Mouse (Mus musculus) T-helper 2 cell (primary cell): ENCODE measurements around the gene Rps9.

Experiments
- in situ Hi-C: fragments of 300-600 bp; cut with MboI, MseI; formaldehyde crosslinking; loops from one replicate; pipeline ENCODE4 v1.15.1; 2025; ENCODE audit warnings: high pct_unique_total_duplicates

The Rps9 gene

DNA sequence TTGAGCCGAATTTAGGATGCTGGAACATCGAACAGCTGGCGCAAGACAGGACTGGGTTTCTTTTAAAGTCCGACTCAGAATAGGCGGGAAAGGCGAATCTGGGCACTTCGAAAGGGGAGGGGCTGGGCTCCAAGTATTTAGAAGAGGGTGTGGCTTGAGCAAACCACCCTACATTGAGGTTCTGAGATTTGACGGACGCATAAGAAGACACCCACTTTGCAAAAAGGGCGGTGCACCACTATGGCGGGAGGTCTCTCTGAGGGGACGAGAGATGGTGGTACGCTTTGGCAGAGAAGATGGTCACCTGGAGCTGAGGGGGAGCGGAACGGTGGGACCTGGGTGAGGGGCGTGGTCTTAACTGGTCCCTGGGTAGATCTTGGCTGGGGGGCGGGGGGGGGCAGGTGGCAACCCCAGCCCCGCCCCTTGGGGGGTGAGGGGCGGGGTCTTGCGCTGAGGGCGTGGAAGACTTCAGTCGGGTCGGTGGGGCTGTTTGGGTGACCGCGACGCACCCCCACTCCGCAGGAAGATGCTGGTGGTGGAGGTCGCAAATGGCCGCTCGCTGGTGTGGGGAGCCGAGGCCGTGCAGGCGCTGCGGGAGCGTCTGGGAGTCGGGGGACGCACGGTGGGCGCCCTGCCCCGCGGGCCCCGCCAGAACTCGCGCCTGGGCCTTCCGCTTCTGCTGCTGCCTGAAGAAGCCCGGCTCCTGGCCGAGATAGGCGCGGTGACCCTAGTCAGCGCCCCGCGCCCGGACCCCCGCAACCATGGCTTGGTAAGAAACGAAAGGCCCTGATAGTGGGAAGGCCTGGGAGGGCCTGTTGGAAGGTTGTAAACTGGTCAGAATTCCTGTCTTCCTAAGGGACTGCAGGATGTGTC is 9.5 kb upstream of the Rps9 start:
- in situ Hi-C loops, result loop anchor here (25.0 kb wide), 1 partner anchor 1368 kb away; the partner anchor contains the start of genes U2af2 and Zfp580

GRCm38 (mm10) chr7:3694949-3695305 is 8.9 kb upstream of the Rps9 start:
- in situ Hi-C loops, result loop anchor here (5.0 to 25.0 kb wide), 2 partner anchors 43 to 1367 kb away; partner anchors contain the start of genes U2af2 and Zfp580

- in situ Hi-C loops, result loop anchor here (5.0 to 25.0 kb wide), 2 partner anchors 46 to 1364 kb away; partner anchors contain the start of genes U2af2 and Zfp580
Measured at GRCm38 (mm10) chr7:3698471-3698870, 5.3 kb upstream of the Rps9 start.

DNA sequence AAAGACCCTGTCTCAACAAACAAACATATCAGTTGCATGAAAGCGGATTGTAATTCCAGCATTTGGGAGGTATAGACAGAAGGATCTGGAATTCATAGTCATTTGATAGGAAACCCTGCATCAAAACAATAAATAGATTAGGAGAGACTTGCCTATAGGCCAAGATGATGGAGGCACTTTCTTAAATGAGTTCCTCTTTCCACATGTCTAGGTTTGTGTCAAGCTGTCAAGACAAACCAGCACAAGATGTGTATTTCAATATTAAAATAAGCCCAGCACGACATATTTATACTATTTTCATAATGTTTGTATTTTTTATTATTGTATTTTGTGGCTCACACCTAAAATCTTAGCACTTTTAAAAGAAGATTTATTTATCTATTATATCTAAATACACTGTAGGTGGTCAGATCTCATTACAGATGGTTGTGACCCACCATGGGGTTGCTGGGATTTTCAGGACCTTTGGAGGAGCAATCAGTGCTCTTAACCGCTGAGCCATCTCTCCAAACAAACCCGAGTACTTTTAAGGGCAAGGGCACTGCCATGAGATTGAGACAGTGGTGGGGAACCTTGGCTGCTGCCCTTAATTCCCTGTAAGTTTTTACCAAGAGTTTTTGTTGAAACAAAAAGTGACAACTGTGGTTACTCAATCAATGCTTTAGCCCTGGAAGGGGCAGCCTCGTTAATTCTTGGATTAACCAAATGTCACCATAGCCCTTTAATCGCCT is 480 bp upstream of the Rps9 start:
- in situ Hi-C loops, result loop anchor here (25.0 kb wide), 1 partner anchor 434 kb away; the partner anchor contains the start of gene Leng8

GRCm38 (mm10) chr7:3704475-3704874 is 682 bp downstream of the Rps9 start:
- in situ Hi-C loops, result loop anchor here (25.0 kb wide), 1 partner anchor 433 kb away; the partner anchor contains the start of gene Leng8

DNA sequence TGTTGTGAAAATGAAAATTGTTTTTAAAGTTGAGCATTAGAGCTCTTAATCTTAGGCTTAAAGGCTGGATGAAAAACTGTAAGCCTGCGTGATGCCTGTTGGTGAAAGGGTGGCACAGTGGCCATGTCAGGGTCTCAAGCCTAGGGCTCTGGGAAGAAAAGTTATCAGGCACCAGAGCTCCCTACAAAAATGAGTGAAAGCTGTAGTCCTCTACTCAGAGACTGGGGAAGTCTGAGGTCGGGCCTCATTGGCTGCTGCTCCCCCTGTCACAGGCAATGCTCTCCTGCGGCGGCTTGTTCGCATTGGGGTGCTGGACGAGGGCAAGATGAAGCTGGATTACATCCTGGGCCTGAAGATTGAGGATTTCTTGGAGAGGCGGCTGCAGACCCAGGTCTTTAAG is 1.7 kb downstream of the Rps9 start:
- in situ Hi-C loops, result loop anchor here (25.0 kb wide), 1 partner anchor 432 kb away; the partner anchor contains the start of gene Leng8

DNA sequence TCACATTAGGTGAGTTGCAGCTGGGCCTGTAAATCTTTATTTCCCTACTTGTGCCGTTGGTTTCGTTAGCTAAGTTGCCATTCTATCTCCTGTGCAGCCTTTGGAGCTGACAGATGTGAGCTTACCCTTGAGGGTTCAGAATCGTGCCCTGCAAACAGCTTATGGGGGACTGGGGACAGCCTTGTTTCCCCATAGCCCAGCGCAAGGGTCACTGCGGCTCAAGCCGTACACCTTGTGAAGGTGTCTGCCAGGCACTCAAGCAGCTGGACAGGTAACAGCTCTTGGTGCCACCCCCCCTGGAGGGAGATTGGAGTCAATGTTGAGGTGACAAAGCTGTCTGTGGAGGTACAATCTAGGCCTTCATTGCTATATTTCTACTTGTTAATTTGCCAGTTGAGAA is 2.1 kb downstream of the Rps9 start:
- in situ Hi-C loops, result loop anchor here (25.0 kb wide), 1 partner anchor 431 kb away; the partner anchor contains the start of gene Leng8

DNA sequence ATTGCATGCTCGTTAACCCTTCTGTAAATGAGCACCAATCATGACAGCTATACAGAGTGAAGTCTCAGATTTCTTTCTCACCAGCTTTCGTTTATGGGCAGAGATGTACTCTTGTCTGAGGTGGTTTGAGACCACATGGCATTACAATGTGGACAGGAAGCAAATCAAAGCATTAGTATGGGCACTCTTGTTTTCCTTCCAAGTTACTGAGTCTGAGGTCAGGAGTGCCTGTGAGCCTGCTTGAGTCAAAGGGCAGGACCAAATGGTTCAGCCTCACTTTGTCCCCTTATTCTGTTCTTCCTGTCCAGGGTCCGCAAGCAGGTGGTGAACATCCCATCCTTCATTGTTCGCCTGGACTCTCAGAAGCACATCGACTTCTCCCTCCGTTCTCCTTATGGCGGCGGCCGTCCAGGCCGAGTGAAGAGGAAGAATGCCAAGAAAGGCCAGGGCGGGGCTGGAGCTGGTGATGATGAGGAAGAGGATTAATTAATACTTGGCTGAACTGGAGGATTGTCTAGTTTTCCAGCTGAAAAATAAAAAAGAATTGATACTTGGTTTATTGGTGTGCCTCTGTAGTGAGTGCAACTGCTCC is 2.6 kb downstream of the Rps9 start:
- in situ Hi-C loops, result loop anchor here (25.0 kb wide), 1 partner anchor 431 kb away; the partner anchor contains the start of gene Leng8

- in situ Hi-C loops, result loop anchor here (25.0 kb wide), 1 partner anchor 430 kb away; the partner anchor contains the start of gene Leng8
Measured at GRCm38 (mm10) chr7:3707027-3707426, 3.2 kb downstream of the Rps9 start.

DNA sequence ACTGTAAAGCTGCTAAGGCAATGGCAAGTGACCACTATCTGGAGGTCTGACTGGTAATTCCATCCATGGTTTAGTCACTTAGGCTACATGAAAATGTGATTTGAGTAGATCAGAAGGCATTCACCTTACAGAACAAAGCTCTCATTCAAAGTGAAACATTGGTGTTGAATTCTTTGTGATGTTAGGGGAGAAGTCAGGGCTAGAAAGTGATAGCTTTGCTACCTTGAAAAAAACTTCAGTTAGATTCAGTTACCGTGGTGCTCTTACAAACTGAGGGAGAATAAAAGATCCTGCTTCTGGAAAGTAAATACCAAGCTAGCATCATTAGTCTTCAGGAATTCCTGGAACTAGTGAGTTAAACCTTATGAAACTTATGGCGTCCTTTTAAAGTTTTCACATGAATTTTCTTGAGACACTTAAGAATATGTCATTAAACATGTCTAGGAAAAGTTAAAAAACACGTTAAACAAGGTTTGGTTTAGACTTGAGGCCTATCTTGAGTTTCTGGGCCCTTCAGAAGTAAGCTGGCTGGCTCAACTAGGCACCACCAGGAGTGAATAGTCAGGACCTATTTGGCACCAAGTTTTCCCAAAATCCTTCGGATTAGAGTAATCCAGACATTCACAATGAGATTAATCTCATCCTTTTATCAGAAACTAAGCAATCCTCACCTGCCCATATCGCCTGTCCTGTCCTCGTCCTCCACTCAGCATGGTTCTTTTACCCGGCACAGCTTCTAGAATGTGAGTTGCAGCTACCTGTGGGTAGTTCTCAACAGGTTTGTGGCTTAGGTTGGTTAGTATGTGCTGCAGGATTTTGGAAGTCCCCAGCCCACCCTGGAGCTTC is 4.0 kb downstream of the Rps9 start:
- in situ Hi-C loops, result loop anchor here (25.0 kb wide), 1 partner anchor 430 kb away; the partner anchor contains the start of gene Leng8

DNA sequence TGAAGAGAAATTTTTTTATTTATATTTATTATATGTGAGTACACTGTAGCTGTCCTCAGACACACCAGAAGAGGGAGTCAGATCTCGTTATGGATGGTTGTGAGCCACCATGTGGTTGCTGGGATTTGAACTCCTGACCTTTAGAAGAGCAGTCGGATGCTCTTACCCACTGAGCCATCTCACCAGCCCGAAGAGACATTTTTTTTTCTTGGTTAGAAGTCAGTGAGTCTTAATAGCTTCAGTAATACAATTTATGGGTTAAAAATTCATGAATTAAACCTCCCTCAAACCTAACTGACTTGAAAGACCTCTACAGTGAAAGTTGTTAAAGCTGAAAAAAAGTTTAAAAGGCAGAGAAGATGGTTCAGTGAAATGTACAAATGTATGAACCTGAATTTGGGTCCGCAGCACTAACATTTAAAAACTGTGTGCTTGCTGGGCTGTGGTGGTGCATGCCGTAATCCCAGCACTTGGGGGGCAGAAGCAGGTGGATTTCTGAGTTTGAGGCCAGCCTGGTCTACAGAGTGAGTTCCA is 4.7 kb downstream of the Rps9 start:
- in situ Hi-C loops, result loop anchor here (25.0 kb wide), 1 partner anchor 429 kb away; the partner anchor contains the start of gene Leng8

DNA sequence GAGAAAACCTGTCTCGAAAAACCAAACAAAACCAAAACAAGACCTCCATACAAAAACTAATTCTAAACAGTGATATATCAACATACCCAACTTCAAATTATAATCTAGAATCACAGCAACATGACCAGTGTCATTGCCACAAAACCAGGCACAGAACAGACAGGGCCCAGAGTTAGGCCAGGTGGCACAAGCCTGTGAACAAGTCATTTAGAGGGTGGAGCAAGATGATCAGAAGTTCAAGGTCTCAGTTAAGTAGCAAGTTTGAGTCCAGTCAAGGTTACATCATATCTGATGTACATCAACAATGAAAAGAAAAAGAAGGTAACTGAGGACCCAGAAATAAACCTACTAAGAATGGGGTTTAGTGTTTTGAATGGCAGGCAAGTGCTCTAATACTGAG is 5.2 kb downstream of the Rps9 start:
- in situ Hi-C loops, result loop anchor here (25.0 kb wide), 1 partner anchor 428 kb away; the partner anchor contains the start of gene Leng8

DNA sequence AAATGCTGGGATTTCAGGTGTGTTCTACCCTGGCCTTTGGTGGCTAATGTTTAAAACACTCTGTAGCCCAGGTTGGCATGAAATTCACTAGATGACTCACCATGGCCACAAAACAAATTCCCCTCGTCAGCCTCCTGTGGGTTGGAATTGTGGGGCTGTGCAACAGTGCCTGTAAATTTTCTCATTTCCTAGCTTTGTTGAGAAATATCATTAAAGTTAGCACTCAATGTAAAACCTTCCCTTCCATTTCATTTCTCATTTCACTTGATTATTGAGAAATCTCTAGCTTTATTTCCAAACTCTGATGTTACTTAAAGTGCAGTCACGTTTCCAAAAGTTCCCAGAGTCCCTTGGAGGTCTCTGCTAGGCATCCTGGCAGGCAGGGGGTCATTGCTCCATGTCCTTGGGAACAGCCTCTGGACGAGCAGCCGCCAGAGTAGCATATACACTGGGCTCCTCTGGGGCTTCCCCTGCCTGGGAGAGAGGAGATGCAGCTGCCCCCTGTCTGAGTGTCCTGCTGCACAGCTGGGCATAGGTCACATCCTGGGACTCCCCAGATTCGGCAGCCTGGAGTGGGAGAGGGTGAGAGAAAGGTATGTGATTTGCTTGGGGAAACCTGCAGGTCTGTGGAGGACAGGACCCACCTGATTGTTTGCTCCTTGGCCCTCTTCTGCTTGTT is 8.6 kb downstream of the Rps9 start:
- in situ Hi-C loops, result loop anchor here (25.0 kb wide), 1 partner anchor 425 kb away; the partner anchor contains the start of gene Leng8

- in situ Hi-C loops, result loop anchor here (25.0 kb wide), 1 partner anchor 422 kb away; the partner anchor contains the start of gene Leng8
Measured at GRCm38 (mm10) chr7:3715249-3715648, 11.5 kb downstream of the Rps9 start.

- in situ Hi-C loops, result loop anchor here (25.0 kb wide), 1 partner anchor 417 kb away; the partner anchor contains the start of gene Leng8
Measured at GRCm38 (mm10) chr7:3720268-3720667, 16.5 kb downstream of the Rps9 start, which contains the start of gene Pirb. Gene Pirb (minus strand): TSS chr7:3720391.

DNA sequence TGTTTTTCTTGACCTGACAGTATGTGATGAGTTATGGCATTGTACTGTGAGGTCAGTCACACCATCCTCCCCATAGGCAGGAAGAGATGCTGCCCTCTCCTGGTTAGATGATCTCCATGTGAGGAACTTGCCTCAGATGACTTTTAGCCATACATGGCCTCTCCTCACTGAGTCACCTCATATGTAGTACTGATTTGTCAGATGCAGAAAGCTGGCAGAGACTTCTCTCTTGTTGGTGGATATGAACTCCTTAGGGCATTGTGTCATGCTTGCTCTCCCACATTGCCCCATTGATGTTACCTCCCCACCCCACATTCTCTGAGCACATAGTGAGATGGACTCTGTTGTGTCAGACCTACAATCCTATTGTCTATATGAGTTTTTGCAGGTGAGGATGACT is 21.7 kb downstream of the Rps9 start:
- in situ Hi-C loops, result loop anchor here (5.0 to 25.0 kb wide), 2 partner anchors 107 to 238 kb away; no protein-coding TSS in a partner anchor

DNA sequence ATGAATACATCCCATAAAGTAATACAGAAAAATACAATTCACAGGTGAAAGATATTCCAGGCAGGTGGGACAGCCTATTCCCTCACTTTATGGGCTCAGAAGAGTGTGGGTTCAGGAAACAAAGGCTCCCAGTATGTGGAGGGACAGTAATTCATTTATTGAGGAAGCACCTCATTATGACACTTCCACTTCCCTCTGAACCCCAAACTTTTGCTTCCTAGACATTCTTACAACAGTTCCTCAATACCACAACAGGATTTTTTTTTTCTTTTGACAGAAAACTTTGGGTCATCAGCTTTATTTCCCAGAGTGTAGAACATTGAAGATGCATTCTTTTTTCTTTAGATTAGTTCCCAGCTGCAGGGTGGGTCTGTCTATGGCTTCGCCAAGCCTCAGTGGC is 28.9 kb downstream of the Rps9 start:
- in situ Hi-C loops, result loop anchor here (25.0 kb wide), 1 partner anchor 245 kb away; no protein-coding TSS in a partner anchor
